Mouse (Mus musculus) CH12.LX (cell line): ENCODE data around the gene Mfsd11. TPM values are rescaled to one million over a fixed set of nuclear protein-coding genes. Genes with fewer than 3 reads are reported as not detected.

Experiments
- DNase-seq: peaks from one replicate; pipeline ENCODE4 v3.0.0-alpha.2; 2013; ENCODE audit errors: extremely low read depth
- H3K27ac ChIP-seq: 2 replicates; pipeline ENCODE4 v1.5.1; 2012; ENCODE audit warnings: low read depth, mild to moderate bottlenecking, control low read depth, moderate library complexity; ENCODE audit not compliant: insufficient read depth
- H3K27me3 ChIP-seq: replicated peaks from 2 replicates; pipeline ENCODE3; 2012; ENCODE audit warnings: inconsistent platforms
- H3K36me3 ChIP-seq, 2 experiments: replicated peaks in 1 of 2; 2 replicates each; pipeline versions ENCODE3 to v1.6.1; 2012; ENCODE audit warnings: inconsistent platforms in 1 of 2, low read length in 1 of 2, mild to moderate bottlenecking in 1 of 2, mixed read lengths in 1 of 2, moderate library complexity in 1 of 2; ENCODE audit not compliant: control insufficient read depth in 1 of 2, insufficient read depth in 1 of 2
- H3K4me1 ChIP-seq, 2 experiments: 2 replicates each; pipeline ENCODE4 v1.6.1; 2012; ENCODE audit warnings: inconsistent platforms in 1 of 2, moderate library complexity in 1 of 2; ENCODE audit not compliant: insufficient read depth in 2 of 2, control insufficient read depth in 1 of 2
- H3K4me2 ChIP-seq: 2 replicates; pipeline ENCODE4 v1.6.1; 2012; ENCODE audit warnings: low read depth, mild to moderate bottlenecking, control low read depth; ENCODE audit not compliant: poor library complexity, insufficient read depth, severe bottlenecking
- H3K4me3 ChIP-seq, 3 experiments: fragments of 150-350 bp in 1 of 3; sonication (generic) in 1 of 3; replicated peaks in 1 of 3; 2 replicates each; pipeline versions ENCODE3 to v1.5.1; 2011 to 2012; ENCODE audit warnings: low read depth in 2 of 3, low read length in 2 of 3, mild to moderate bottlenecking in 2 of 3, moderate library complexity in 2 of 3, control low read depth in 1 of 3, improper control_type of control experiment in 1 of 3, inconsistent platforms in 1 of 3, mixed read lengths in 1 of 3; ENCODE audit not compliant: poor library complexity in 1 of 3
- H3K79me2 ChIP-seq: replicated peaks from 2 replicates; pipeline ENCODE4 v1.6.1; 2012; ENCODE audit warnings: mild to moderate bottlenecking, moderate library complexity; ENCODE audit not compliant: control insufficient read depth, poor library complexity, insufficient read depth, severe bottlenecking; ENCODE audit errors: extremely low read depth
- H3K9ac ChIP-seq: 2 replicates; pipeline ENCODE4 v1.6.1; 2012; ENCODE audit warnings: low read depth, mild to moderate bottlenecking, control low read depth, moderate library complexity; ENCODE audit not compliant: insufficient read depth
- H3K9me3 ChIP-seq: replicated peaks from 2 replicates; pipeline ENCODE3; 2012; ENCODE audit warnings: low read length, inconsistent platforms, mixed read lengths
- BHLHE40 ChIP-seq: IDR thresholded peaks from 2 replicates; pipeline ENCODE4 v1.6.1; 2011; ENCODE audit warnings: mild to moderate bottlenecking, low read depth, low read length, improper control_type of control experiment
- CTCF ChIP-seq, 2 experiments: IDR thresholded peaks in 1 of 2; conservative IDR thresholded peaks in 1 of 2; 2 replicates each; pipeline ENCODE4 v1.5.1; 2011 to 2012; ENCODE audit warnings: low read depth in 2 of 2, low read length in 2 of 2, improper control_type of control experiment in 1 of 2, inconsistent platforms in 1 of 2, mild to moderate bottlenecking in 1 of 2, moderate library complexity in 1 of 2
- E2F4 ChIP-seq: IDR thresholded peaks from 2 replicates; pipeline ENCODE4 v1.6.1; 2011; ENCODE audit warnings: low read depth, low read length, improper control_type of control experiment; ENCODE audit not compliant: insufficient replicate concordance
- ETS1 ChIP-seq: conservative IDR thresholded peaks from 2 replicates; pipeline ENCODE4 v1.6.1; 2012; ENCODE audit warnings: low read depth, mild to moderate bottlenecking, inconsistent platforms, low read length, improper control_type of control experiment, moderate library complexity
- GABPA ChIP-seq: IDR thresholded peaks from 2 replicates; pipeline ENCODE4 v1.6.1; 2012; ENCODE audit warnings: low read depth, low read length, improper control_type of control experiment, inconsistent platforms; ENCODE audit not compliant: insufficient replicate concordance
- HCFC1 ChIP-seq: IDR thresholded peaks from 2 replicates; pipeline ENCODE4 v1.6.1; 2012; ENCODE audit warnings: low read depth, mild to moderate bottlenecking, inconsistent platforms, low read length, improper control_type of control experiment
- IRF4 ChIP-seq: IDR thresholded peaks from 2 replicates; pipeline ENCODE4 v1.6.1; 2014; ENCODE audit warnings: low read depth, mild to moderate bottlenecking, inconsistent platforms, low read length, improper control_type of control experiment
- JUN ChIP-seq: IDR thresholded peaks from 2 replicates; pipeline ENCODE4 v1.6.1; 2011; ENCODE audit warnings: low read depth, mild to moderate bottlenecking, low read length, improper control_type of control experiment, moderate library complexity; ENCODE audit not compliant: insufficient read depth
- MAFK ChIP-seq: IDR thresholded peaks from 2 replicates; pipeline ENCODE4 v1.6.1; 2011; ENCODE audit warnings: low read length, improper control_type of control experiment; ENCODE audit not compliant: insufficient replicate concordance
- MAX ChIP-seq: IDR thresholded peaks from 2 replicates; pipeline ENCODE4 v1.6.1; 2011; ENCODE audit warnings: low read length, improper control_type of control experiment
- MYC ChIP-seq: IDR thresholded peaks from 2 replicates; pipeline ENCODE4 v1.6.1; 2011; ENCODE audit warnings: low read depth, mild to moderate bottlenecking, improper control_type of control experiment, low read length
- SMC3 ChIP-seq: IDR thresholded peaks from 2 replicates; pipeline ENCODE4 v1.6.1; 2011; ENCODE audit warnings: low read depth, low read length, improper control_type of control experiment
- TBP ChIP-seq: conservative IDR thresholded peaks from 2 replicates; pipeline ENCODE4 v1.6.1; 2011; ENCODE audit warnings: low read depth, low read length, improper control_type of control experiment
- USF2 ChIP-seq: conservative IDR thresholded peaks from 2 replicates; pipeline ENCODE4 v1.6.1; 2011; ENCODE audit warnings: low read depth, low read length, improper control_type of control experiment
- ZC3H11A ChIP-seq: IDR thresholded peaks from 2 replicates; pipeline ENCODE4 v1.6.1; 2012; ENCODE audit warnings: low read depth, mild to moderate bottlenecking, inconsistent platforms, low read length, improper control_type of control experiment
- ZKSCAN1 ChIP-seq: IDR thresholded peaks from 2 replicates; pipeline ENCODE4 v1.6.1; 2012; ENCODE audit warnings: low read depth, inconsistent platforms, low read length, improper control_type of control experiment, borderline replicate concordance
- dilution Hi-C: fragments of 300-500 bp; cut with MboI; formaldehyde crosslinking; loops from 2 replicates; pipeline ENCODE4 v1.14.3; 2020; ENCODE audit warnings: low sequenced_read_pairs; ENCODE audit not compliant: extremely low pct_unique_long_range_greater_than_20kb, extremely low pct_ligation_motif_present
- in situ Hi-C: fragments of 300-500 bp; cut with MboI; formaldehyde crosslinking; loops from 3 replicates; pipeline ENCODE4 v1.14.3; 2019; ENCODE audit warnings: low sequenced_read_pairs, low pct_ligation_motif_present, low pct_unique_long_range_greater_than_20kb, mixed read lengths
- polyA plus RNA-seq: library from polyadenylated mRNA; unstranded; fragments of >175 nt; gene quantifications from 2 replicates; pipeline ENCODE4 v1.2.1, GENCODE M21; 2012; ENCODE audit warnings: low read depth; ENCODE audit not compliant: insufficient read length
- total RNA-seq, 2 experiments: library from RNA; depleted of rRNA; stranded (reverse); fragments of 300-350 nt in 1 of 2; fragments of >200 nt in 1 of 2; gene quantifications; 2 replicates each; pipeline ENCODE4 v1.2.3; 2012 to 2014

Mfsd11 gene
- total and polyA plus RNA-seq, 3 experiments: 4.1 to 17.7 (median 13.2) TPM

GRCm38 (mm10) chr11:116887136-116887535, 34.9 kb downstream of the Mfsd11 start:
- Histone ChIP-seq H3K79me2 (no peaks in the 10 kb centered on the region), H3K4me2 (no peak overlapping the region), H3K27ac (no peak overlapping the region), H3K27me3 (peaks cover 62% of the 10 kb centered on the region), H3K36me3 (no peaks in the 10 kb centered on the region), H3K9me3 (peaks cover 2% of the 10 kb centered on the region)
- no peak for DNase-seq
- in situ Hi-C loops: loop anchor here (5.0 to 10.0 kb wide), 2 partner anchors 155 to 288 kb away; no protein-coding TSS in a partner anchor
- TF ChIP-seq USF2: no peak
- TF ChIP-seq IRF4: no peak
- TF ChIP-seq GABPA: no peak
- TF ChIP-seq E2F4: no peak
- no peak for TF ChIP-seq SMC3
- no peak for TF ChIP-seq ZKSCAN1
- no peak for TF ChIP-seq ETS1
- TF ChIP-seq MYC: no peak
- TF ChIP-seq BHLHE40: no peak
- no peak for TF ChIP-seq MAX
- TF ChIP-seq TBP: no peak
- TF ChIP-seq JUN: no peak
- no peak for TF ChIP-seq CTCF (conservative IDR thresholded peaks at IDR 0.05 in 1 of 2, IDR thresholded peaks at IDR 0.05 in 1 of 2; ENCODE audit: low read depth in 2 of 2, low read length in 2 of 2)
- TF ChIP-seq, all 38 proteins: peak for 0
- dilution Hi-C loops: no loop called here
- Histone ChIP-seq H3K4me1 (peaks cover 5 to 13% of the 10 kb centered on the region in 2 experiments; a peak in 3 of 4 replicates), H3K9ac (no peak overlapping the region), H3K4me3 (no peak overlapping the region)

DNA sequence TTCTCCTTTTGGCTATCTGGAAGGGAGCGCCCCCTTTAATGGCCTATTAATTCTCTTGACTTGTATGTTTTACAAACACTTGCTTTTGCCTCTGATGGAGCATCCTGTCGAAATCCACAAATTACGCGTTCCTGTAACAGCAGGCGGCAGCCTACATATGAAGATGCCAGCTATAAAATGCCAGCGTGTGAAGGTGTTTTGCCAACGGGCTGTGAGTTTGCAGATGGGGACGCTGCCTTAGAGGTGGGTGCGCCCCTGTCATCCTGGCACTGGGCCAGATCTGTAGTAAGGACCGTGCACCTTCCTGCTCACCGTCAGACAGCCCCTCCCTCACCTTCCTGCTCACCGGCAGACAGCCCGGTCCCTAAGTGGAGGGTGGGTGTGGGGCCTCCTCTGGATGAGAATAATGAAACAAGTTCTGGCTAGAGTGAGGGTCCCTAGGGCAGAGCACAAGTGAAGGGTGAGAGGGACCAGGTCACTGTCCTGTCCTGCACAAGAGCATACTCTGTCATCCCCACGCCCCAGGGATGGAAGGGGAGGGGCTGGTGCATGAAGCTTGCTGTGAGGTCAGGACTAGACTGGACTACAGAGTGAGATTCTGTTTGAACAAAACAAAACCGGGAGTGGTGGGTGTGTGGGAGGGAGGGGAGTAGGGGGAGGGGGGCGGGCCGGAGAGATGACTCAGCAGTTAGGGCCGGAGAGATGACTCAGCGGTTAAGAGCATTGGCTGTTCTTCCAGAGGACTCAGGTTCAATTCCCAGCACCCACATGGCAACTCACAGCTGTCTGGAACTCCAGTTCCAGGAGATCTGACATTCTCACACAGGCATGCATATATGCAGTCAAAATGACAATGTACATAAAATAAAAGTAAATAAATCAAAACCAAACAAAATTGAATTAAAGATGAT, 41.5 kb downstream of the Mfsd11 start:
- no peak for DNase-seq
- H3K9ac ChIP-seq: no peak overlapping the region
- H3K4me1 ChIP-seq: peaks cover 4 to 12% of the 10 kb centered on the region in 2 experiments; a peak in 2 of 4 replicates
- no peak overlapping the region for H3K4me3 ChIP-seq
- H3K27me3 ChIP-seq: peaks cover 40% of the 10 kb centered on the region
- dilution Hi-C loops (no loop called here), in situ Hi-C loops (no loop called here)
- no peak overlapping the region for H3K4me2 ChIP-seq
- H3K9me3 ChIP-seq: peaks cover 2% of the 10 kb centered on the region
- no peaks in the 10 kb centered on the region for H3K36me3 ChIP-seq
- peak; percentile 68; the same call in 1 of the 2 replicates for TF ChIP-seq MAFK
- no peak for TF ChIP-seq USF2
- no peak for TF ChIP-seq ZC3H11A
- no peak for TF ChIP-seq HCFC1
- no peak overlapping the region for H3K27ac ChIP-seq
- no peaks in the 10 kb centered on the region for H3K79me2 ChIP-seq
